Mouse (Mus musculus): ENCODE data around the gene Gm28635.
"Not testable (repeated sequence)": the region's sequence is repeated elsewhere in the genome, so short reads cannot be mapped to it uniquely, and the experiment has no call there.

Gene Gm28635

DNA sequence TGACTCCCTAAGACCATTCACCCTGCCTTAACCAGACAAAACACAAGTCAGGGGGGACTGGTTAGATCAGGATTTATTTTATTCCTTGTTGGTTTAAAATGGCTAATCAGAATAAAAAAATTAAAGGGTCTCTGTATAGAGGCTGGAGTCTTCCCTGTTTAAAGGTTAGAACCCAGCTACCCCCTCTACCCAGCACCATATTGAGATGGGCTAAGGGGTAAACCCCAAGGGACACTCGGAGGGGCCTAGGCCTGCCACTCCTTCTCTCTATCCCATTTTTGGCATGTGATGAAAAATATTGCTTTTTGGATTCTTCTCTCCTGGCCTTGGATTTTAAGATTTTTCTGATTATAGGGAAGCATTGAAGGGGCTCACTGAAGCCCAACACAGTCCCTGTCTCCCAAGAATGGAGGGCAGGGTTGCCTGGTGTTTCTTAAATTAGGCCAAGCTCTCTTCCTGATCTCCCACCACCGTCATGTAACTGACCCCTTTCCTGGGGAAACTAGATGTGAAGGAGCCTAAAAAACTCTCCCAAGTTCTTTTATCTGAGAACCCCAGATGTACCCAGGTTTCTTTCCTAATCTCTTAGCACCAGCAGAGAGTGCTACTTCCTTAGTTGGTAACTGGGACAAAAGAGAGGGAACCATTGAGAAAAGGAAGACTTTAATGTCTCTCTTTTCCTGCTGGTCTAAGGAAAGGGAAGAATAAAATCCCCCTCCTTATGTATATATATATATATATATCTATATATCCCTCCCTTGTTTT is 10.4 kb upstream of the Gm28635 start:
- no peak for DNase-seq (ENCODE audit: low spot score)

DNA sequence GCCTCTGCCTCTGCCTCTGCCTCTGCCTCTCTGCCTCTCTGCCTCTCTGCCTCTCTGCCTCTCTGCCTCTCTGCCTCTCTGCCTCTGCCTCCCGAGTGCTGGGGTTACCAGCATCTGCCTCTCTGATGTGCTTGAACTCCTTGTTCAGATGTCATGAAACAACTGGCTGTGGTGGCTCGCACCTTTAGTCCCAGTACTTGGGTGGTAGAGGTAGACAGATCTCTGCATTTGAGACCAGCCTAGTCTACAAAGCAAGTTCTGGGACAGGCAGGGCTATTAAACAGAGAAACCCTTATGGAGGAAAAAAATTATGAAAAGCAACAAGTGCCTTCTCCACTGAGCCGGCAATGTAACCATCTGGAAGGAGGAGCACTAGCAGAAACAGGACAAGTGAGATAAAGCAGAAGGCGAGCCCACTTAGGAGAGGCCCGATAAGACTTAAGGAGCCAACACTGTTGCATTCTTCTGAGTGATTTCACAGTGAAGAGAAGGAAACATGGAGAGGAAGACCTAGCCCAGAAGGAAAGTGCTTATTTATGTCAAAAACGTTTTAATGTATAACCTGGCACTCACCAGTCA is 4.9 kb upstream of the Gm28635 start:
- DNase-seq (ENCODE audit: low spot score), result no peak

DNA sequence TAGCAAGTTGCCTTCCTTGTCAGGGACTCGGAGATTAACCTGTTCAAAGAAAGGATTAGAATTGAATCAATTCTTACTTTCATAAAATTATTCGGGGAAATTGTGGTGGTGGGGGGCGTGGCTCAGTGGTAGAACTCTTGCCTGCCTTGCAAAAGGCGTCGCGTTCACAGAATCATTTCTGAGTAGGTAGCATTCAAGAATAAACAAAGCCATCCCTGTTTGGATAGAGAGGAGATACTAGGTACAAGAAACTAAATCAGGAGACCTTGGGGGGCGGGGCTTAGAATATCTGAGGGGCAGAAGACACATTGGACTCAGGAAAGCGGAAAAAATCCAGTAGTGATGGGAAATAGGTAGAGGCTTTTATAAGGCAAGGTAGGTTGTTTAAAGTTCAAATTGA is 1.2 kb upstream of the Gm28635 start, which contains the start of gene Tmx2:
TSS of gene Tmx2 (minus strand) at position 125 of the 400 bp plus-strand sequence.
- no peak for DNase-seq (ENCODE audit: low spot score)

GRCm38 (mm10) chr2:84677270-84677967 is 422 bp downstream of the Gm28635 start:
- peak; percentile 52 for DNase-seq (ENCODE audit: low spot score)

DNA sequence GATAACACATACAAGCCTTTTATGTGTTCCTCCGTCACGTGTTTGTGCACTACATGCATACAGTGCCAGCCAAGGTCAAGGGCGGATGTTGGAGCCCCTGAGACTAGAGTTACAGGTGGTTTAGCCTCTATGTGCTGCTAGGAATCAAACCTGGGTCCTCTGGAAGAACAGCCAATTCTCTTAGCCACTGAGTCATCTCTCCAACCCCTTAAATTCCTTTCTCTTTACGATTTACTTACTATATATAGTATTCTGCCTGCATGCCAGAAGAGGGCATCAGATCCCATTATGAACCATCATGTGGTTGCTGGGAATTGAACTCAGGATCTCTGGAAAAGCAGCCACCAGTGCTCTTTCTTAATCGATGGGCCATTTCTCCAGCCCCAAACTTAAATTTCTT is 6.3 kb downstream of the Gm28635 start:
- DNase-seq (ENCODE audit: low spot score), result not testable (repeated sequence)

- DNase-seq (ENCODE audit: low spot score), result peak; percentile 94
These were observed 7.3 kb downstream of the Gm28635 start, which contains the start of gene Selenoh for GRCm38 (mm10) chr2:84670569-84670933. Selenoh (minus strand) TSS chr2:84670770.

GRCm38 (mm10) chr2:84669828-84670568 is 7.8 kb downstream of the Gm28635 start:
- DNase-seq (ENCODE audit: low spot score), result peak; percentile 72

- DNase-seq (ENCODE audit: low spot score), result peak; percentile 32
These were observed 11.8 kb downstream of the Gm28635 start for GRCm38 (mm10) chr2:84666081-84666480.

DNA sequence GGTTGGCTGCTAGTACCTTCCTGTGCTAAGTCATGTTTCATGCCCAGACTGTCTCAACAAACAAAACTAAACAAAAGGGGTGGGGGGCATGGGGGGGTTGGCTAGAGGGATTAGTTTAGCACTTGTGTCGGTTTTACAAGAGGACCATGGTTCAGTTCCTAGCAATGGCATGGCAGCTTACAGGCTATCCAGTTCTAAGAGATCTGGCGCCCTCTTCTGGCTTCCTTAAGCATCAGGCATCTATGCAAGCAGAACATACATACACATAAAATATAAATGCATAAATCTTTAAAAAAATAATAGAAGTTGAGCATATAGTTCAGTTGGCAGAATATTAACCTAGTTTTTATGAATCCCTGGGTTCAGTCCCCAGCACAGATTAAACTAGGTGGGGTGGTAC is 15.0 kb downstream of the Gm28635 start:
- peak; percentile 81 for DNase-seq (ENCODE audit: low spot score)

DNA sequence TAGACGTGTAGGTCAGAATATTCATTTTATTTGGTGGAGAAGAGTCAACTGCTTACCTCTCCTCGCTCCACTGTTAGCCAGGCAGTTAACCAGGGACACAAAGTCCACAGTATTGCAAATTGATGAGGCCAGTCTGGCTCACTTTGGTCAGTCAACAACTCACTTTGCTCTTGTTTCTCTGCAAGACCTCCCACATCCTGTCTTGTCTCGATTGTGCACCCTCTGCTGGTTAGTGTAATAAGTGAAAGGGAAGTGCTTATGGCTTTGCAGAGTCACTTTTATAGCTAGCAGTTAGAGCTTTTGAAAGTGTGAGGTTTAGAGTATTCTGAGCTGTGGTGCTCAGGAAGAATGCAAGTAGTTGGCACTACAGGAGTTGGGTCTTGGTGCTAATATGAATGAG is 17.6 kb downstream of the Gm28635 start:
- peak; percentile 72 for DNase-seq (ENCODE audit: low spot score)

DNA sequence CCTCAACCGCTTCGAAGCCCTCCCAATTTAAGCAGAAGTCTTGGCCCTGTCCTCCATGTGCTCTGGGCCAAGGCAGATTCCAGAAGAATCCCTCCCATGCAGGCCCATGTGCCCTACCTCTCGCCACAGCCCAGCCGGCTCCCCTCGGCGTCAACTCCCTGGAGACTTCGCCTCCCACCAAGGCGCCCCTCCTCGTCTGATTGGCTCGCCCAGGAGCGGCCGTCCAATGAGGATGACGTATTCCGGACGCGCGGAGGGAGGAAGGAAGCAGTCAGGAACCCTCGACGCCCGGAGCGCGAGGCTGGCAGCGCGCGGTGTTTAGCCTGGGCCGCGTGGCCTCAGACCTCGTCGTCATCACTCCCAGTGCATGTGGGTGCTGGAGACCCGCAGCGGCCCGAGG is 19.0 kb downstream of the Gm28635 start, which contains the start of gene Btbd18:
TSS of gene Btbd18 (plus strand) at position 274 of the 400 bp plus-strand sequence.
- no peak for DNase-seq (ENCODE audit: low spot score)

DNA sequence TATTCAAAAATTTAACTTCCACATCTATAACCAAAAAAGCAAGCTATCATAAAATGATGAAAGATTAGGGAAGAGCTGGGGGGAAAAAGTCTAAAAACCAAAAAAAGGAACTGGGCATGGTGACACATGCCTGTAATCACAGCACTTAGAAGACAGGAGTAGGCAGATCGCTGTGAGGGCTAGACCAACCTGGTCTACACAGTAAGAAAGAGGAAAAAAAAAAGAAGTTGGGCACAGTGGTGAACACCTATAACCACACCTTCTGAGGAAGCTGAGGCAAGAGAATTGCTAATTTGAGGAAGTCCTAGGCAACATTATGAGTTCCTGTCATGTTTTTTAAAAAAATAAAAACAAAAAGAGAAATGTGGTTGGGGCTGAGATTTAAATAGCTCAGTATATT is 22.0 kb downstream of the Gm28635 start:
- DNase-seq (ENCODE audit: low spot score), result no peak

DNA sequence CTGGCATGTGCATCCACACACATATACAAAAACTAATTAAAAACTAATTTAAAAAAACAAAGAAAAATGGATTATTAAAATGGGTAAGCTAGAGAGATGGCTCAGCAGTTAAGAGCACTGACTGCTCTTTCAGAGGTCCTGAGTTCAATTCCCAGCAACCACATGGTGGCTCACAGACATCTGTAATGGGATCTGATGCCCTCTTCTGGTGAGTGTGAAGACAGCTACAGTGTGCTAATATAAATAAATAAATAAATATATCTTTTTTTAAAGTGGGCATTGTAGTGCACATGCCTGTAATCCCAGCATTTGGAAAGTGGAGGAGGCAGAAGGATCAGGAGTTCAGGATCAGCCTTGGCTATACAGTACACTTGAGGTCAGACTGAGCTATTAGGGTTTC is 24.5 kb downstream of the Gm28635 start:
- DNase-seq (ENCODE audit: low spot score), result no peak

DNA sequence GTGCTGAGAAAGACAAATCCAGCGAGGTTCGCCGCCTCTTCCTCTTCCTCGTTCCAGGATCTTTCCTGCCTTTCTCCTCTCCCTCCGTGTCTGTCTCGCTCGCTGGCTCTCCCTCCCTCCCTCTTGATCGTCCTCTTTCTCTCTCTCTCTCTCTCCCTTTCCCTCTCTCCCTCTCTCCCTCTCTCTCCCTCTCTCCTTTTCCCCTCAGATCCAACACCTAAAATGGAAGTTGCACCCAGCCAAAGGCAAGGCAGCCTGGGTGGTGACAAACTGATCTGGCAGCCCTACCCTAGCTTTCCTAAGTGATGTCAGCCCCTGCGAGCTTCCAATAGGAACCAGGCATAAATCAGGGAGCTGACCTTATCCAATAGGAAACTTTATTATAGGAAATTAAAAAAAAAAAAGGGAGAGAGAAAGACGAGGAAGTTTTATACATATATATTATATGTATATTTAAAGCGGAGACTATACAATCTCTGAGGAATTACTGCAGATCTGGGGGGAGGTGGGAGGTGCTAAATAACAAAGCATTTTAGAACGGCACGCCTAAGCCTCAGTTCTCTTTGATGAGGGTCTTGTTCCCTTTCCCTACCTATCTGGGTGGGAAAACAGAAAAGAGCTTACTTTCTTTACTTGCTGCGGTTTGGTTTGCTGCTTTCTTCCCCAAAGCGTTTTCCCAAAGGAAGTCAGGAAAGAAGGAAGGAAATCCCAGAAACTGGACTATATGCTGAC is 27.2 kb downstream of the Gm28635 start, which contains the start of gene Ctnnd1:
TSS of gene Ctnnd1 (minus strand) at position 302 of the 732 bp plus-strand sequence.
- peak; percentile 93 for DNase-seq (ENCODE audit: low spot score)

GRCm38 (mm10) chr2:84649674-84650073 is 28.2 kb downstream of the Gm28635 start:
- DNase-seq (ENCODE audit: low spot score), result peak; percentile 39

- DNase-seq (ENCODE audit: low spot score), result peak; percentile 51
These were observed 29.5 kb downstream of the Gm28635 start for GRCm38 (mm10) chr2:84648369-84648768.

DNA sequence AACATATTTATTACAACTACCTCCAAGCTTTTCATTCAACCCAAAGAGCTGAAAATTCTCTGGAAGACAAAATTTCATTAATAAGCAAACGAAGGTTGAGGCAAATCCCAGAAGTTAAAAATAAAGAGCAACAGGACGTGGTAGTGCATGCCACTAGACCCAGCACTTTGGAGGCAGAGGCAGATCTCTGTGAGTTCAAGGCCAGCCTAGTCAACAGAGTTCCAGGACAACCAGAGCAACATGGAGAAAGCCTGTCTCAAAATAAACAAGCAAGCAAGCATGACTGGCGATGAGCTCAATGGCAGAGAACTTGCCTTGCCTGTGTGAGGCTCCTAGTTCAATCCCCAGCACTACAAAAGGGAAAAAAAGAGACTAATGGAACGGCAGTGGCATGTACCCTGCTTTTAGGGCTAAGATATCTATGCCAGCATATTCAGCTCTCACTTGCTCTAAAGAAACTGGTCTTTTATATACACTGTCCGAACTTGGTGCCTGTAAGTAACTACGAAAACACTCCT is 30.7 kb downstream of the Gm28635 start:
- no peak for DNase-seq (ENCODE audit: low spot score)

DNA sequence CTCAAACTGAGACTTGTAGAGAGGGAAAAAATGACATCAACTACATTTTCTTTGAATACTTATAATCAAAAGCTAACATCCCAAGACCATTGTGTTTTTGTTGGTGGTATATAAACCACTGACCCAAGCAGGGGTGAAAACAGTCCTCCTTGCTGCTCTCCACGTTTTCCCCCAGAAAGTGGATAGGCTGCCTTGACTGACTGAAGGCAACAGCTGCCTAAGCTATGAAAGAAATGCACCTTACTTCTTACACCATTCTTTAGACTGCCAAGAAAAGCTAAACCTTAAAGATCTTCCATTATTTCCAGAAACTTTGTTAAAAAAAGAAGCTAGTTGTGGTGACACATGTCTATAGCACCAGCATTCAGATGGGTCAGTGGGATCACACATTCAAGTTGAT is 31.7 kb downstream of the Gm28635 start:
- no peak for DNase-seq (ENCODE audit: low spot score)

- DNase-seq (ENCODE audit: low spot score), result no peak
These were observed 37.0 kb downstream of the Gm28635 start for GRCm38 (mm10) chr2:84640833-84641232.

DNA sequence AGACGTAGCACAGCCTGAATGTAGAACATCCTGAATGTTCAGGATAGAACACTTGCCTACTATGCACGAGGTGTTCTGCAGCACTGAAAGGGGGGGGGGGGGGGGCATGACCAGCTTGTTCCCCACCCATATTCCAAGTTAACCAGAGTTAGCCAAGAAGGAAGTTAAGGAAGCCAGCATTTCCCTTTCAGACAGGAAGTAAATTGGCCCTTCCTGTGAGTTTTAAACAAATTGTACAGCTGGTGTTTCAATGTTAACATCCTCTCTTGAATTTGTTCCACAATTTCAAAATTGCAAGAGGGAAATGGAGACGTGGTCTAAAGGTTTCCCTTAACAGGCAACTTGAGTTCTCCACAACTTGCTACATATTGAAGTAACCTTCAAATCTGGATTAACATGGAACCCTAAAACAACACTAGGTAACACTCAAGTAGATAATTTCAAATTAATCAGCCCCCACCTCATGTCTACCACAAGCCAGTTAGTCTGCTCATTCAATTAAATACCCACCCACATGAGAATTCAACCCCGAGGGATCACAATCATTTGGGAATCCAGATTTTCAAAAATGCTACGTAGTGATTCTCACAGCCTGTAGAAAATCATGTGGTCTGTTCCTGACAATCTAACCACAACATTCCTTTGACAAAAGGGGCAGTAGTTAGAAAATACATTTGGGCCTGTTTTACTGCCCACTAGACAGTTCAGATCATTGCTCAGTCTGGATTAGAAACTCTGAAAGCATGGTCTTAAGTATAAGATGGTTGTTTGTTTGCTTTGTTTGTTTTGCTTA is 39.2 kb downstream of the Gm28635 start:
- no peak for DNase-seq (ENCODE audit: low spot score)
